Mouse (Mus musculus): ENCODE results near the gene Npcd. TPM values are rescaled to one million over a fixed set of nuclear protein-coding genes. Genes with fewer than 3 reads are reported as not detected.
"Not testable (repeated sequence)": the region's sequence is repeated elsewhere in the genome, so short reads cannot be mapped to it uniquely, and the experiment has no call there.

Gene Npcd
- polyA plus RNA-seq, 1 experiment from 2014 or later = 0.42 TPM

DNA sequence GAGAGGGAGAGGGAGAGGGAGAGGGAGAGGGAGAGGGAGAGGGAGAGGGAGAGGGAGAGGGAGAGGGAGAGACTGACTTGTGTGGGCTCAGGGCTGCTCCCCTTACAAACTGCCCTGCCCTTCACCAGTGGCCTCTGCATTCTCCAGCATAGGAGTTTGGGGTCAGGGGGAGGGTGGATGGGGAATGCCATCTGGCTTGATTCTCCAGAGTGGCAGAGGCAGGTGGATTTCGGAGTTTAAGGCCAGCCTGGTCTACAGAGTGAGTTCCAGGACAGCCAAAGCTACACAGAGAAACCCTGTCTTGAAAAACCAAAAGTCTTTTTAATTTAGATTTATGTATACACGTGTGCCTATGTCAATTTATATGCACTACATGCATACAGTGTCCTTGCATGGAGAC, 21.2 kb downstream of the Npcd start:
- ATAC-seq (ENCODE audit: low FRiP score); H3K4me1 ChIP-seq; H3K27ac ChIP-seq (replicated peaks); H3K4me3 ChIP-seq (replicated peaks); H3K9me3 ChIP-seq (replicated peaks); H3K9ac ChIP-seq (replicated peaks); H3K36me3 ChIP-seq; H3K4me2 ChIP-seq: not testable (repeated sequence)
- 70% methylated on average over 2 of the region's 2 CpGs for WGBS
- peaks cover 11% of the 10 kb centered on the region; the same call in 1 of the 2 replicates for H3K27me3 ChIP-seq (replicated peaks)

DNA sequence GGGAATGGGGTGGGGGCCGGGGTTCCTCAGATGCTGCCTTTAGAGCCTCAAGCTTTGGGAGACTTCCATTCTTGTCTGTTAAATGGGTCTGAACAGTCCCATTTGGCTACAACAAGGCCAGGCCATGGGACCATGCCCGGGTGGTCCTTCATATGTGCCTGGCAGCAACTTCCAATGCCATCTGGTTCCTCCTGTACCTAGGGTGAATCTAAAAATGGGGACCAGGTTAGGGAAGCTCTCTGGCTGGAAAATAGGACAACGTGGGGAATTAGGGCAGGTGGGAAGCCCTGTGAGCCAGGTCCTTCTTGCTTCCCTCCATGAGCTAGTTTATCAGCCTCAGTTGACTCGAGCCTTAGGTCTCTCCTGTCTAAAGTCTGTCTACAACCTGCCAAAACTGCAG, 23.0 kb downstream of the Npcd start:
- Histone ChIP-seq H3K9me3 (replicated peaks) (no peaks in the 10 kb centered on the region), H3K36me3 (no peaks in the 10 kb centered on the region), H3K9ac (replicated peaks) (no peak overlapping the region), H3K27ac (replicated peaks) (no peak overlapping the region), H3K4me3 (replicated peaks) (no peak overlapping the region), H3K4me2 (no peak overlapping the region), H3K27me3 (replicated peaks) (peaks cover 28% of the 10 kb centered on the region), H3K4me1 (no peaks in the 10 kb centered on the region)
- no peak for ATAC-seq (ENCODE audit: low FRiP score)
- WGBS = 75% methylated on average over 4 of the region's 4 CpGs

DNA sequence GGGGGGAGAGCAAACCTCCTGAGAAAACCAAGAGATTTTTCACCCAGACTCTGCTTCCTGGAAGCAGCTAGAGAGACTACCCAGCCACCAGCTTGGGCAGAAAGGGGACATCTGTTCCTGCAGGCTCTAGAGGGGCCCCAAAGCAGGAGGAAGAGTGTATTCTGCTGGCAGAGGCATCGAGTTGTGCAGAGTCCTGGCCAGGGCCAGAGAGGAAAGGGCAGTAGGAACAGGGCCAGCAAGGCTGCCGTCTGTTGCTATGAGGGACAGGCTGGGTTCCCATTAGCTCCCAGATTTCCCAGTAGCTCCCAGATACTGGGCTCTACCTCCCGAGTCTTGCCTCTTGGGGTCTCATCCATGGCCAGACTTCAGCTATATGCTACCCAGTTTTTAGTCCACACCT, 24.0 kb downstream of the Npcd start:
- Histone ChIP-seq H3K4me3 (replicated peaks) (no peak overlapping the region), H3K4me2 (no peak overlapping the region), H3K4me1 (peaks cover 3% of the 10 kb centered on the region), H3K9me3 (replicated peaks) (no peaks in the 10 kb centered on the region), H3K9ac (replicated peaks) (no peak overlapping the region), H3K27ac (replicated peaks) (no peak overlapping the region), H3K36me3 (no peaks in the 10 kb centered on the region), H3K27me3 (replicated peaks) (peaks cover 34% of the 10 kb centered on the region)
- 65% methylated on average over 3 of the region's 3 CpGs for WGBS
- no peak for ATAC-seq (ENCODE audit: low FRiP score)

DNA sequence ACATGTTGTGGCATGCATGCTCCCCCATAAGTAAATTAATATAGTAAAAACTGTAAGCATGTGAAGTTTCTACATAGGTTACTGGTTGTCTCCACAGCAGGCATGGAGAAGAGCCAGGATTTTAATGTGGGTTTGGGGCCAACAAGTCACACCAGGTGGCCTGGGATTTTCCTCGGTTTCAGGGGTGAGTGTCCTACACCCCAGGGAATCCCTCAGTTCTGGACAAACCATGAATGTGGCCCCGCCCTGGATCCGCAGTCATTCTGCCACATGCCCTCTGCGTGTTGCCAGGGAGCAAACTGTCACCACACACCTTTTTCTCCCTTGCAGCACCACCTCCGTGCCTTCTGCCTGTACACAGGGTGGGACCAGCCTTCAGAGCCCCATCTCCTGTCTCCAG, 25.4 kb downstream of the Npcd start:
- no peak overlapping the region for H3K27ac ChIP-seq (replicated peaks)
- peaks cover 13% of the 10 kb centered on the region for H3K4me1 ChIP-seq
- no peaks in the 10 kb centered on the region for H3K9me3 ChIP-seq (replicated peaks)
- H3K27me3 ChIP-seq (replicated peaks) = peaks cover 34% of the 10 kb centered on the region
- ATAC-seq (ENCODE audit: low FRiP score) = no peak
- no peaks in the 10 kb centered on the region for H3K36me3 ChIP-seq
- no peak overlapping the region for H3K9ac ChIP-seq (replicated peaks)
- WGBS = 63% methylated on average over 5 of the region's 5 CpGs
- H3K4me3 ChIP-seq (replicated peaks) = no peak overlapping the region
- no peak overlapping the region for H3K4me2 ChIP-seq

DNA sequence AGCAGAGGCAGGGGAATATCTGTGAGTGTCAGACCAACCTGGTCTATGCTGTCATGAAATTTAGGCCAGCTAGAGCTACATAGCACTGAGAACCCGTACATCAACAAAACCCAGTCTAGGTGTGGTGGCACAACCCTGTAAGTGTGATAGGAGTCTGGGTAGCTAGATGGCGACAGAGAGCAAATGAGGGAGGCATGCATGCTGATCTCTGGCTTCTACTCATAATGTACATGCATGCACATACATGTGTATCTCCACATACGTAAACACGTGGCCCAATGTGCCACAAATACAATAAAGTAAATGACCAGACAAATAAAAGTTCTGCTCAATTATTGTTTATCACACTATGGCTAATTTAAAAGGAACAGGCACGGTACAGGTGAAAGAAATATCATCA, 25.9 kb downstream of the Npcd start:
- WGBS = 30% methylated on average over 5 of the region's 5 CpGs
- no peak for ATAC-seq (ENCODE audit: low FRiP score)
- Histone ChIP-seq H3K27ac (replicated peaks) (no peak overlapping the region), H3K4me3 (replicated peaks) (no peak overlapping the region), H3K4me2 (no peak overlapping the region), H3K9ac (replicated peaks) (no peak overlapping the region), H3K9me3 (replicated peaks) (no peaks in the 10 kb centered on the region), H3K36me3 (no peaks in the 10 kb centered on the region), H3K4me1 (peaks cover 18% of the 10 kb centered on the region), H3K27me3 (replicated peaks) (peaks cover 38% of the 10 kb centered on the region)

DNA sequence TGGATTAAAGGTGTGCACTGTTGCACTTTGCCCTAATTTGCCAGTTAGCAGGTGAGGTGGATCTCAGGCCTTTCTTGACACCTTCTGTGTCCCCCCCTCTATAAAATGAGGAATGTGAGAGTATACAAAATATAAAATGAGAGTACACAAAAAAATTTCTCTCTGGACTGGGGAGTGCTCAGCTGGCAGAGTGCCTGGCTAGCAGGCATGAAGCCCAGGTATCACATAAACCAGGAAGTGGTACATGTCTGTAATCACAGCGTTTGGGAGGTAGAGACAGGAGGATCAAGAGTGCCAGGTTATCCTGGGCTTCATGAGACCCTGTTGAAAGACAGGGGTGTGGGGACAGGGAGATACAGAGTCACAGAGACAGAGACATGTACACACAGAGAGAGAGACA, 27.0 kb downstream of the Npcd start:
- Histone ChIP-seq H3K27me3 (replicated peaks) (peaks cover 45% of the 10 kb centered on the region), H3K4me3 (replicated peaks) (no peak overlapping the region), H3K9ac (replicated peaks) (no peak overlapping the region), H3K9me3 (replicated peaks) (no peaks in the 10 kb centered on the region), H3K36me3 (no peaks in the 10 kb centered on the region), H3K27ac (replicated peaks) (no peak overlapping the region), H3K4me2 (no peak overlapping the region), H3K4me1 (peaks cover 28% of the 10 kb centered on the region)
- 56% methylated on average over 1 of the region's 1 CpGs for WGBS
- no peak for ATAC-seq (ENCODE audit: low FRiP score)

DNA sequence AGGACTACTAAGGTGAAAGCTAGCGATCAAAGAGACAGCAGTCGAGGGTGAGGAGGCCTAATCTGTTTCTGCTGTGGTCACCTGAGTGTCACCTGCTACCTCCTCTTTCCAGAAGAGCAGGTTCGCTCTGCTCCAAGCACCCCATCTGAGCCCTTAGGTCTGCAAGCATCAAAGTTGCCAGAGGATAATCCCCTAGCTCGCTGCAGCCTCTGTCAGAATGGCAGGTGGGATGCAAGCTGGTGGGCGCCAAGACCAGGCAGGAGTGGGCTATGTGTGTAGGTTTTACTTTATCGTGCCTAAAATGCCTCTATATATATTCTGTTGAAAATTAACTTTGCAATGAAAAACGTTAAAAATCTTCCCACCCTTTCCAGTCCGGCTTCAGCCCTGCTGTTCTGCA, 28.8 kb downstream of the Npcd start:
- Histone ChIP-seq H3K4me1 (peaks cover 35% of the 10 kb centered on the region), H3K4me2 (peak overlapping the region; percentile 81), H3K9me3 (replicated peaks) (no peaks in the 10 kb centered on the region), H3K27ac (replicated peaks) (peak overlapping the region; percentile 84), H3K9ac (replicated peaks) (peak overlapping the region; percentile 77), H3K4me3 (replicated peaks) (peak overlapping the region; percentile 74), H3K27me3 (replicated peaks) (peaks cover 47% of the 10 kb centered on the region), H3K36me3 (no peaks in the 10 kb centered on the region)
- WGBS = 27% methylated on average over 8 of the region's 8 CpGs
- ATAC-seq (ENCODE audit: low FRiP score) = peak; percentile 1; the same call in 1 of the 2 replicates

DNA sequence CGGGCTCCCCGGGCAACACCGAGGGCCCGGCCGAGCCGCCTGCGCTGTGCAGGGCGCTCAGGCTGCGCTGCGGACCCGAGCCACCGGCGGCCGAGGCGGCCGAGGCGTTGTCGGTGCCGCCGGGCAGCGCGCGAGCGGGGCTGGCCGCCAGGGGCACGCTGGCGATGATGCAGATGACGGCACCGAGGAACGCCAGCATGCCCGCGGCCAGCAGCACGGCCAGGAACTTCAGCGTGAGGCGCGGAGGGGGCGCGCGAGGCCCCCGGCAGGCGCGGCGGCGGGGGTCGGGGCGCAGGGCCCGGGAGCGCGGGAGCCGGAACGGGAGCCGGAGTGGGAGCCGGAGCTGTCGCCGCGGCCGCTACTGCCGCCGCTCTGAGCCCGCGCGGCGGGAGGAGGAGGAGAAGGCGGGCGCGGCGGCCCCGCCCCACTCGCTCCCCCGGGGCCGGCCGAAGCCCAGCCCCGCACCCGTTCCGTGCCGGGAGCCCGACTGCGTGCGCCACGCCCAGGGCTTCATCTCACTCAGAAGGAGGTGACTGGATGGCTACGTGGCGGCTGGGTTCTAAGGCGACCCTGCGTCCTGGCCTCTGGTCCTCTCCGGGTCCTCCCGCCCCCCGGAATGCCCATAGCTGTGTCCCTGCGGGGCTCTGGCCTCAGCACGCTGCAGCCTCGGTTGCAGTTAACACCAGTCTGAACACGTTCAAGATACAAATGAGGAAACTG, 29.5 kb downstream of the Npcd start, which contains the start of gene Nptxr:
TSS of gene Nptxr (minus strand) at position 415 of the 720 bp plus-strand sequence.
- peaks cover 35% of the 10 kb centered on the region for H3K4me1 ChIP-seq
- H3K4me2 ChIP-seq = peak within 1 kb of the TSS; percentile 81
- peak; percentile 90 for ATAC-seq (ENCODE audit: low FRiP score)
- peak within 1 kb of the TSS; percentile 77 for H3K9ac ChIP-seq (replicated peaks)
- peak within 1 kb of the TSS; percentile 84 for H3K27ac ChIP-seq (replicated peaks)
- peak within 1 kb of the TSS; percentile 74 for H3K4me3 ChIP-seq (replicated peaks)
- H3K36me3 ChIP-seq = 0 out of 2 replicates have a peak, but pooled peaks cover 5% of the 10 kb centered on the region
- peaks cover 43% of the 10 kb centered on the region for H3K27me3 ChIP-seq (replicated peaks)
- H3K9me3 ChIP-seq (replicated peaks) = no peaks in the 10 kb centered on the region
- WGBS = under 1% methylated on average over 42 of the region's 91 CpGs

DNA sequence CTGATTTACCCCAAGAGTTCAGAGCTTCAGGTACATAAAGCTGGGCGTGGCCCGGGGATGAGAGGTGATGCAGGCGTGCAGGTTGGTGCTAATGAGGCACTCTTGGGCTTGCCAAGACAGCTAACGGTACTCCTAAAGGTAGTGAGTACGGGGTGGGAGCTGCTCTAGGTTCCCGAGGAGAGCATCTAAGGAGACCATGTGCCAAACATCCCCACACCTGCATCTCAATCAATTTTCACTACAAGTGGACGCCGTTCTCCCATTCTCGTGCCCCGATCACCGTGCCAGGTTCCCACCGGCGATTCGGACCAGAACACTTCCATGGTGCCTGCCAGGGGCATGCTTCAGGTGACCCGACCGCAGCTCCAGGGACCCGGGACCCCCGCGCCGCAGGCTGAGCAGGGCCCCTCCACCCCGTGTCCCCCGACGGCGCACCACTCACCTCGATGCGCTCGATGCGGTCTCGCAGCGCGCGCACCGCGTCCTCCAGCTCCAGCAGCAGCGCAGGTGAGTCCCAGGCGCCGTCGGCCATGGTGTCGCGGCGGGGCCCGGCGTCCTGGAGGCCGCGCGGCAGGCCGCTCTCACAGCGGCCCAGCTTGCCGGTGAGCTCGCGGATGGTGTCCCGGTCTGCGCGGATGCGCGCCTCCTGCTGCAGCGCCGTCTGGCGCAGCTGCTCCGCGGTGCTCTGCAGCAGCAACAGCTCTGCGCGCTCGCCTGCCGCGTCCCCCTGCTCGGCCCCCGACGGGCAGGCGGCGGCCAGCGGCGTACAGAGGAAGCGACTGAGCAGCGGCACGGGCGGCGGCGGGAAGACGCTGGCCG, 30.3 kb downstream of the Npcd start:
- Histone ChIP-seq H3K9ac (replicated peaks) (peak overlapping the region; percentile 77), H3K4me3 (replicated peaks) (peak overlapping the region; percentile 74), H3K4me1 (peaks cover 35% of the 10 kb centered on the region), H3K9me3 (replicated peaks) (no peaks in the 10 kb centered on the region), H3K27ac (replicated peaks) (peak overlapping the region; percentile 84), H3K4me2 (peak overlapping the region; percentile 81), H3K36me3 (0 out of 2 replicates have a peak, but pooled peaks cover 5% of the 10 kb centered on the region), H3K27me3 (replicated peaks) (peaks cover 37% of the 10 kb centered on the region)
- WGBS = 4% methylated on average over 73 of the region's 81 CpGs
- ATAC-seq (ENCODE audit: low FRiP score) = peak; percentile 64

DNA sequence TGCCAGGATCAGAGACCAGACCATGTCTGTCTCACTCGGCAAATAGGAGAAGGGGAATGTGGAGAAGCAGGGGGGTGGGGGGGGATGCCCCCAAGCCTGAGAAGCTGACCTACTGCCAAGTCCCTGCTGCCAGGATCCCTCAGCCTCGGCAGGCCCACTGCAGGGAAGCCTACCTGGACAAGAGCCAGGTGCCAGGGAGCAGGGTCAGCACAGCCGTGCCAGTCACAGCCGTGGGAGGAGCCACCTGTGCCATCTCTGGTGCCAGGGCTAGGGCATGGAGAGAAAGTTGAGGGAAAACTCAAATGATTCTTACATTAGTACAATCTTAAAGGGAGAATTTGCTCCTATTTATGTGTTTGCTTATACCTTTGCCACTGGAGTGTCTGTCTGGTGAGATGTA, 31.7 kb downstream of the Npcd start:
- 56% methylated on average over 4 of the region's 4 CpGs for WGBS
- H3K4me2 ChIP-seq = peak overlapping the region; percentile 81
- H3K4me1 ChIP-seq = peaks cover 35% of the 10 kb centered on the region
- no peak overlapping the region for H3K9ac ChIP-seq (replicated peaks)
- no peak overlapping the region for H3K27ac ChIP-seq (replicated peaks)
- ATAC-seq (ENCODE audit: low FRiP score) = no peak
- peaks cover 31% of the 10 kb centered on the region for H3K27me3 ChIP-seq (replicated peaks)
- H3K9me3 ChIP-seq (replicated peaks) = no peaks in the 10 kb centered on the region
- 0 out of 2 replicates have a peak, but pooled peaks cover 5% of the 10 kb centered on the region for H3K36me3 ChIP-seq
- no peak overlapping the region for H3K4me3 ChIP-seq (replicated peaks)

DNA sequence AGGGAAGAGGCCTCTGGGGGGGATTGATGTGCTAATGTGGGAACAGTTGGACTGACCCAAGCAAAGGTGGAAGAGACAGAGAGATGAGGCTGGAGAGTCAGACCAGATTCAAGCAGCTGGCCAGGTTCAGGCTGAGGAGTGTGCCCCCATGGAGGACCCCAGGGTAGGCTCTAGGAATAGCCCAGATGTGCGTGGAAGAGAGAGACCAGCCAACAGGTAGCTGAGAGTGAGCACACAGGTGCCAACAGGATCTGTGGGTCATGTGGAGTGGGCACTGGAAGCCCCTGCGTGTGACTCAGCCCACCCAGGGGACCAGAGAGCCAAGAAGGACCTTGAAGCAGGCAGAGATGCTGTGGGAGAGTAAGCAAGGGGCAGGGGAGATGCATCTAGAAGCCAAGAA, 32.4 kb downstream of the Npcd start:
- H3K4me2 ChIP-seq = 0 out of 2 replicates have a peak overlapping the region, but pooled peaks have one; percentile 81
- H3K27ac ChIP-seq (replicated peaks) = no peak overlapping the region
- no peak overlapping the region for H3K9ac ChIP-seq (replicated peaks)
- WGBS = 76% methylated on average over 2 of the region's 2 CpGs
- peaks cover 35% of the 10 kb centered on the region for H3K4me1 ChIP-seq
- ATAC-seq (ENCODE audit: low FRiP score) = no peak
- H3K27me3 ChIP-seq (replicated peaks) = peaks cover 25% of the 10 kb centered on the region
- no peak overlapping the region for H3K4me3 ChIP-seq (replicated peaks)
- 0 out of 2 replicates have a peak, but pooled peaks cover 5% of the 10 kb centered on the region for H3K36me3 ChIP-seq
- no peaks in the 10 kb centered on the region for H3K9me3 ChIP-seq (replicated peaks)

DNA sequence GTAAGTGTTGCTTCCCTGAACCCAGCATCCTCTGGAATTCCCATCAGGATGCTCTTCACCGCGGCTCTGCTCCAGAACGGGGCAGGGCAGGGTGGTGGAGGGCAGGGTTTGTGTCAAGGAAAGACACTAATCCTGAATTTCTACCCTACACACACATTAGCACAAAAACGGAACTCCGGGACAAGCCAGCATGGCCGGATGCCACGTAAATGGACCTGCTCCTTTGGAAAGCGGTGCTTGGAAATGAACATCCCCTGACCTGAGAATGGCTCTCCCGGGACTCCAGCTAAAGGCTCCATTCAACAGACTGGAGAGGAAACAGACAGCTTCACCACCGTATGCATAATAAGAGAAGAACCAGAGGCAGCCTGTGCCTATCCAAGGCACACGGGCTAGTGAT, 33.3 kb downstream of the Npcd start:
- no peak overlapping the region for H3K4me2 ChIP-seq
- no peak overlapping the region for H3K9ac ChIP-seq (replicated peaks)
- no peaks in the 10 kb centered on the region for H3K9me3 ChIP-seq (replicated peaks)
- WGBS = 40% methylated on average over 11 of the region's 11 CpGs
- 0 out of 2 replicates have a peak, but pooled peaks cover 5% of the 10 kb centered on the region for H3K36me3 ChIP-seq
- H3K27ac ChIP-seq (replicated peaks) = no peak overlapping the region
- H3K4me1 ChIP-seq = peaks cover 35% of the 10 kb centered on the region
- peaks cover 15% of the 10 kb centered on the region for H3K27me3 ChIP-seq (replicated peaks)
- no peak overlapping the region for H3K4me3 ChIP-seq (replicated peaks)
- no peak for ATAC-seq (ENCODE audit: low FRiP score)

Measured in neural tube, embryonic 15.5 days (tissue).